Mouse (Mus musculus): ENCODE data around the gene Gpr1. TPM values are rescaled to one million over a fixed set of nuclear protein-coding genes. Genes with fewer than 3 reads are reported as not detected.
"Not testable (repeated sequence)": the region's sequence is repeated elsewhere in the genome, so short reads cannot be mapped to it uniquely, and the experiment has no call there.

The Gpr1 gene
- polyA plus RNA-seq, 1 experiment from 2014 or later, result 0.08 TPM

DNA sequence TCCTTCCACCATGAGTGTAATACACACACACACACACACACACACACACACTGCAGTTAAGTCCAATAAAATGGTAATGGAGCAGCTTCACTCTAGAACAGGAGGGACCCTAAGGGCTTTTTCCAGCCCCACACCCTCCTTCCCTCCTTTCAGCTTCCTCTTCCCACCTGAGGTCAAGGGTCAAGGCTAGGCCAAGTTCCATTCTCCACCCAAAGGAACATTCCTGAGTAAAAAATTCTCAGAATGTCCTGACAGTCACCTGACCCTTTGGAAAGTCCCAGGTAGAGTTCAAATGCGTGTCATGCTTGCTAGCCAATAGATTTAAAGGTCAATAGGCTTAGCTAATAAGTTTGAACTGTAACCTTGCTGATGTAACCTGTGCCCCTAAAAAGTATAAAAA lies 75.8 kb downstream of the Gpr1 start:
- H3K9me3 ChIP-seq (ENCODE audit: control insufficient read depth, low read length); DNase-seq (ENCODE audit: low spot score); H3K4me2 ChIP-seq (replicated peaks; ENCODE audit: low read depth, low read length); H3K36me3 ChIP-seq (ENCODE audit: control insufficient read depth, insufficient read depth, low read length); H3K27ac ChIP-seq (ENCODE audit: low read depth, low read length); ATAC-seq (ENCODE audit: low FRiP score); H3K27me3 ChIP-seq (ENCODE audit: control insufficient read depth, insufficient read depth, low read length); H3K9ac ChIP-seq (ENCODE audit: low read depth, low read length); H3K4me3 ChIP-seq (ENCODE audit: low read depth, low read length); H3K4me1 ChIP-seq (replicated peaks; ENCODE audit: control insufficient read depth, insufficient read depth, low read length): not testable (repeated sequence)
- 93% methylated on average over 1 of the region's 1 CpGs for WGBS

DNA sequence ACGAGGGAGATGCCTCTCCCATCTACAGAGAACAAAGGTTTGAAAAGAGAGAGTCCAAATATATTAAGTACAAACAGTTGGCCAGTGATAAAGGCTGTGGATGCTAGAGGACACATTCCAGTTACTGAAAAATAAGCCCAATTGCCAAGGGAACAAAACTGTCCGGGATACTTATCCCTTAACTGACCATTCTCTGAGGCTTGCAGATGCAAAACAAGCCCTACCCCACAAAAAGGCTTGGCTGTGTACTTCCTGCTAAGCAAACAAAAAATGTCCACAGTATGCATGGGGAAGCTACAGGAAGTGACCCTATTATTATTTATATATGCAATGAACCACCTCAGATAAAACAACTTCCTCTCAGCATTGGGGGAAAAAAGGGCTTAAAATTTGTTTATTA lies 76.4 kb downstream of the Gpr1 start:
- Histone ChIP-seq H3K9ac (ENCODE audit: low read depth, low read length) (no peak overlapping the region), H3K27ac (ENCODE audit: low read depth, low read length) (no peak overlapping the region), H3K4me2 (replicated peaks; ENCODE audit: low read depth, low read length) (no peak overlapping the region), H3K9me3 (ENCODE audit: control insufficient read depth, low read length) (no peaks in the 10 kb centered on the region), H3K4me3 (ENCODE audit: low read depth, low read length) (no peak overlapping the region), H3K4me1 (replicated peaks; ENCODE audit: control insufficient read depth, insufficient read depth, low read length) (no peaks in the 10 kb centered on the region), H3K27me3 (ENCODE audit: control insufficient read depth, insufficient read depth, low read length) (no peaks in the 10 kb centered on the region), H3K36me3 (ENCODE audit: control insufficient read depth, insufficient read depth, low read length) (no peaks in the 10 kb centered on the region)
- ATAC-seq (ENCODE audit: low FRiP score) (no peak), DNase-seq (ENCODE audit: low spot score) (no peak)
- WGBS, result 80% methylated on average over 2 of the region's 2 CpGs

DNA sequence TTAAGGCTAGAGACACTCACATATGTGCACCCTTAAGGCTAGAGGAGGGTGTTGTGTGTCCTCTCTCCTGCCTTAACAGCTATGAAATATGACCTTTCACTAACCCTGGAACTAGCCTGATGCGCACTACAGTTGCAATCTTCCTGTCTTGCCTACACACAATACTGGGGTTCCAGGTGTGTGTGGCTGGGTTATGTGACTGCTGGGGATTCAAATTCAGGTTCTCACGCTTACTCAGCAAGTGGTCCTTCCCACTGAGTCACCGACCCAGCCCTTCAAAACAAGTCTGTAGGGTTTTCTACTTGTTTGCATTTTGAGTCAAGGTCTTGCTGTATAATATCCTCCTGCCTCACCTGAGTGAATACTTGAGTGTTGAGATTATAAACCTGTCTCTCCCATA lies 79.8 kb downstream of the Gpr1 start:
- no peak overlapping the region for H3K9ac ChIP-seq (ENCODE audit: low read depth, low read length)
- H3K36me3 ChIP-seq (ENCODE audit: control insufficient read depth, insufficient read depth, low read length), result no peaks in the 10 kb centered on the region
- WGBS, result 76% methylated on average over 3 of the region's 3 CpGs
- no peaks in the 10 kb centered on the region for H3K27me3 ChIP-seq (ENCODE audit: control insufficient read depth, insufficient read depth, low read length)
- H3K27ac ChIP-seq (ENCODE audit: low read depth, low read length), result no peak overlapping the region
- H3K4me1 ChIP-seq (replicated peaks; ENCODE audit: control insufficient read depth, insufficient read depth, low read length), result no peaks in the 10 kb centered on the region
- no peak overlapping the region for H3K4me2 ChIP-seq (replicated peaks; ENCODE audit: low read depth, low read length)
- ATAC-seq (ENCODE audit: low FRiP score) (no peak), DNase-seq (ENCODE audit: low spot score) (no peak)
- no peak overlapping the region for H3K4me3 ChIP-seq (ENCODE audit: low read depth, low read length)
- H3K9me3 ChIP-seq (ENCODE audit: control insufficient read depth, low read length), result no peaks in the 10 kb centered on the region

Other genes starting within 250 kb of the Gpr1 start
- 10.5 and 16.8 TPM in 2 replicates for gene Ino80d, start 99.9 kb downstream of the Gpr1 start, polyA plus RNA-seq (2014; fragmentation: Nextera tagmentation; extraction: Ambion mirVana)
- 511 and 534 TPM in 2 replicates for gene Eef1b2, start 37.7 kb downstream of the Gpr1 start, polyA plus RNA-seq (2014; fragmentation: Nextera tagmentation; extraction: Ambion mirVana)
- gene Ndufs1, start 37.7 kb downstream of the Gpr1 start, polyA plus RNA-seq (2014; fragmentation: Nextera tagmentation; extraction: Ambion mirVana), result 135 and 158 TPM in 2 replicates
- 16.1 and 24.7 TPM in 2 replicates for gene Zdbf2, start 58.7 kb upstream of the Gpr1 start, polyA plus RNA-seq (2014; fragmentation: Nextera tagmentation; extraction: Ambion mirVana)
- gene Adam23, start 231.3 kb upstream of the Gpr1 start, polyA plus RNA-seq (2014; fragmentation: Nextera tagmentation; extraction: Ambion mirVana), result 8.4 and 9.2 TPM in 2 replicates

Measured in hindbrain, embryonic 11.5 days (tissue).